Mouse (Mus musculus) limb, embryonic 11.5 days (tissue): ENCODE results near the gene Tbx19. TPM values are rescaled to one million over a fixed set of nuclear protein-coding genes. Genes with fewer than 3 reads are reported as not detected.

Experiments used
- ATAC-seq: fragments of 200-750 bp; cut with Nextera tagmentation; 2 replicates; pipeline ENCODE4 v1.8.0; 2017; ENCODE audit warnings: low read depth; ENCODE audit not compliant: insufficient number of reproducible peaks, low FRiP score, low TSS enrichment
- DNase-seq: peaks from one replicate; pipeline ENCODE4 v3.0.0-alpha.2; 2015; ENCODE audit warnings: low spot score
- H3K27ac ChIP-seq: fragments of 300-500 bp; sonication (generic); replicated peaks from 2 replicates; pipeline ENCODE4 v1.5.1; 2014; ENCODE audit warnings: low read depth, mild to moderate bottlenecking, low read length
- H3K27me3 ChIP-seq: fragments of 300-500 bp; sonication (generic); 2 replicates; pipeline ENCODE4 v1.6.1; 2014; ENCODE audit warnings: mild to moderate bottlenecking, low read length, mixed read lengths; ENCODE audit not compliant: control insufficient read depth, insufficient read depth
- H3K36me3 ChIP-seq: fragments of 300-500 bp; sonication (generic); 2 replicates; pipeline ENCODE4 v1.6.1; 2014; ENCODE audit warnings: mild to moderate bottlenecking, low read length, moderate library complexity, mixed read lengths; ENCODE audit not compliant: control insufficient read depth, insufficient read depth
- H3K4me1 ChIP-seq: fragments of 300-500 bp; sonication (generic); 2 replicates; pipeline ENCODE4 v1.6.1; 2014; ENCODE audit warnings: low read length, mixed read lengths; ENCODE audit not compliant: control insufficient read depth, insufficient read depth
- H3K4me2 ChIP-seq: fragments of 300-500 bp; sonication (generic); 2 replicates; pipeline ENCODE4 v1.6.1; 2014; ENCODE audit warnings: low read depth, mild to moderate bottlenecking, moderate library complexity; ENCODE audit not compliant: severe bottlenecking
- H3K4me3 ChIP-seq: fragments of 300-500 bp; sonication (generic); 2 replicates; pipeline ENCODE4 v1.5.1; 2014; ENCODE audit warnings: low read depth, low read length
- H3K9ac ChIP-seq: fragments of 300-500 bp; sonication (generic); 2 replicates; pipeline ENCODE4 v1.6.1; 2014; ENCODE audit warnings: mild to moderate bottlenecking, low read length
- H3K9me3 ChIP-seq: fragments of 300-500 bp; sonication (generic); 2 replicates; pipeline ENCODE4 v1.6.1; 2016; ENCODE audit warnings: low read length; ENCODE audit not compliant: control insufficient read depth
- WGBS: fragments of 180-500 bp; shearing (Covaris S2); extraction: QIAGEN DNeasy Blood & Tissue Kit; methylation state at CpG from one replicate; pipeline ENCODE4 v1.1.7; 2014; 5-methylcytosine and 5-hydroxymethylcytosine counted together
- polyA plus RNA-seq: library from polyadenylated mRNA; unstranded; fragments of >200 nt; fragmentation: Nextera tagmentation; extraction: Ambion mirVana; gene quantifications from 2 replicates; pipeline ENCODE4 v1.2.1, GENCODE M21; 2014

Gene Tbx19
- polyA plus RNA-seq, 1 experiment from 2014 or later = 0.05 TPM

DNA sequence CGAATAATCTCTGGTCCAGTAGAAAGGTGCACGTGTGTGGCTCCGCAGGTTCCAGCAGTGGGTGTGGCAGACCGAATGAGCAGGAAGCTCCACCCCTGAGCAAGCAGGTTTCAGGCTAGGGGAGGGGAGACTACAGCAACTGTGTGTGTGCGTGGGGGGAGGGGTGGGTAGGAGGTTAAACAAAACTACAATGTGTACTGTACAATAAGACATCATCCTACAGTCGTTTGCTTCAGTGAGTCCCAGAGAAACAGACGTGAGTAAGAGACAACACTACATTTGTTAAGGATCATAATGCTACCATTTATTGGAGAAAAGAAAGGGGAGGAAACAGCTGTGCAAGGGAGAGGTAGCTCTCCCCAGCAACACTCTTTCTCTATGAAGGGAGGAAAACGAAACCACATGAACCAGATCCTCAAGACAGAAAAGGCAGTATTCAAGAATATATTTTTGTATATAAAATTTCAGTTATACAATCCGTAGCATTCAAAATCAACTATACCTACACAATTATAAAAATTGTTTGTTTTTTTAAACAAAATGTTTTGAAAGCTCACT is 13.6 kb upstream of the Tbx19 start:
- Histone ChIP-seq H3K9ac (no peak overlapping the region), H3K4me3 (no peak overlapping the region), H3K36me3 (0 out of 2 replicates have a peak, but pooled peaks cover 3% of the 10 kb centered on the region), H3K4me2 (no peak overlapping the region), H3K4me1 (no peaks in the 10 kb centered on the region), H3K9me3 (no peaks in the 10 kb centered on the region), H3K27ac (no peak overlapping the region), H3K27me3 (no peaks in the 10 kb centered on the region)
- DNase-seq = no peak
- WGBS = 76% methylated on average over 6 of the region's 9 CpGs
- ATAC-seq = no peak

DNA sequence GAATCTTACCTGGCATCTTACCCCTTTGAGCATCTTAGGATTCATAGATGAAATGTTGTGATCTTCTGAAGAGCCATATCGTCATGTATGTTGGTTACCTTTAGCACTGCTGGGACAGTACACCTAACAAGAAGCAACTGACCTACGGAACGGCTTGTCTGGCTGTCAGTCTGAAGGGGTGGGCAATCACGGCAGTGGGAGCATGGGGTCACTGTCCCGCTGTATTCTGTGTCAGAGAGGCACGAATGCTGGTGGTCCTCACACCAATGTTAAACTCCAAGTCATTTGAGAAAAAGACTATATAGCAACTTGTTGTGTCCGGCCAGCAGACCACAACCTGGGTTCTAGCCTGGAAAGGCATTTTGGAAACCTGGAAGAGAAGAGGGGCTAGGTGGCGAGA is 10.7 kb upstream of the Tbx19 start:
- H3K4me3 ChIP-seq = no peak overlapping the region
- no peaks in the 10 kb centered on the region for H3K36me3 ChIP-seq
- no peaks in the 10 kb centered on the region for H3K9me3 ChIP-seq
- H3K4me2 ChIP-seq = no peak overlapping the region
- H3K9ac ChIP-seq = no peak overlapping the region
- WGBS = 89% methylated on average over 7 of the region's 8 CpGs
- no peak for DNase-seq
- no peaks in the 10 kb centered on the region for H3K4me1 ChIP-seq
- ATAC-seq = no peak
- no peaks in the 10 kb centered on the region for H3K27me3 ChIP-seq
- H3K27ac ChIP-seq = no peak overlapping the region

DNA sequence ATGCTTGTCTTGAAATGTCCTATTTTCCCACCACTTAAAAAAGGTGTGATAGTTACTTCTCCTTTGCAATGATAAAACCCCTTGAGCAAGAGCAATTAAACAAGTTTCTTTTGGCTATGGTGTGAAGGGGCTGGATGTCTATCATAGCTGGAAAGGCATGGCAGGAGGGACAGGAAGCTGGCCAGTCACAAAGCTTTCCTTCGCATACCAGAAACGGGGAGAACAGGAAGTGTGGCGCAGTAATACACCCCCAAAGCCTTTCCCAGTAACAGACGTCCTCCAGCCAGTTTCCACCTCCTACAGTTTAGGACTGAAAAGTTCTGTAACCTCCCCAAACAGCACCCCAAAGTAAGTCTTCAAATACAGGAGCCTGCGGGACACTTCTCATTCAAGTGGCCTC is 9.6 kb upstream of the Tbx19 start:
- H3K9me3 ChIP-seq = no peaks in the 10 kb centered on the region
- no peaks in the 10 kb centered on the region for H3K36me3 ChIP-seq
- no peak overlapping the region for H3K9ac ChIP-seq
- DNase-seq (no peak), ATAC-seq (no peak)
- no peaks in the 10 kb centered on the region for H3K4me1 ChIP-seq
- no peak overlapping the region for H3K4me3 ChIP-seq
- H3K4me2 ChIP-seq = no peak overlapping the region
- H3K27me3 ChIP-seq = no peaks in the 10 kb centered on the region
- WGBS = 83% methylated on average over 5 of the region's 5 CpGs
- H3K27ac ChIP-seq = no peak overlapping the region

DNA sequence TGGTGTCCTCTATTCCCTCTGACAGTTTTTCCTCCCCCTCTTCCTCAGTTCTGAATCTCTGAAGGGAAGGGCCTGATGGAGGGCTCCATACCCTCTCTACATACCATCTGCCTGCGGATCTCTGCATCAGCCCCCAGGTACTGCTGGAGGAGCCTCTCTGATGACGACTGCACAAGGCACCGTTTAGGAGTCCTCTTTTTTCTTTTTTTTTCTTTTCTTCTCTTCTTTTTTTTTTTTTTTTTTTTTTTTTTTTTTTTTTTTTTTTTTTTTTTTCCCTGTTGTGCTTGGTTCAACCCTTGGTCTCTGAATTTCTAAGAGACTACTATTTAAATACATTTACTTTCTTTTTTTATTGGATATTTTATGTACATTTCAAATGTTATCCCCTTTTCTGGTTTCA is 8.9 kb upstream of the Tbx19 start:
- DNase-seq = no peak
- 83% methylated on average over 3 of the region's 3 CpGs for WGBS

DNA sequence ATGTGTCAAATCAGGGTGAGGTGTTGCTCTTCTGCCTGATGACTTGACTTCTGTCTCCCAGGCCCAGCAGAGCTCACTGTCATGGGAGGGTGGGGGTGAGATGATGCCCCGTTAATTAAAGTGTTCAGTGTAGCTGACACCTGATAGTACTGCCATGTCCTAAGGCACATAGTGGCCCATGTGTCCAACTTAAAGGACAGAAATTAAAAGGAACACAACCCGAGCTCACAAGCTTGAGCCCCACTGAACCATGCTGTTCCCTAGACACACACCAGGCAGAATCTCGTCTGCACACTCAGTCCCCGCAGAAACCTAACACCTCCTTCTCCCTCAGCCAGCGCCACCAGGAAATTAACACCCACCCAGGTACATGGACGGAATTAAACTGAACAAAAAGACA is 4.3 kb upstream of the Tbx19 start:
- no peak overlapping the region for H3K9ac ChIP-seq
- no peak overlapping the region for H3K4me2 ChIP-seq
- no peaks in the 10 kb centered on the region for H3K4me1 ChIP-seq
- DNase-seq (no peak), ATAC-seq (no peak)
- H3K27me3 ChIP-seq = no peaks in the 10 kb centered on the region
- H3K4me3 ChIP-seq = no peak overlapping the region
- no peaks in the 10 kb centered on the region for H3K36me3 ChIP-seq
- H3K9me3 ChIP-seq = no peaks in the 10 kb centered on the region
- no peak overlapping the region for H3K27ac ChIP-seq
- WGBS = 69% methylated on average over 6 of the region's 6 CpGs

More for the DNA sequence above, 8.9 kb upstream of the Tbx19 start:
- ATAC-seq = no peak
- Histone ChIP-seq H3K36me3 (no peaks in the 10 kb centered on the region), H3K4me1 (no peaks in the 10 kb centered on the region), H3K4me3 (no peak overlapping the region), H3K9me3 (no peaks in the 10 kb centered on the region), H3K27me3 (no peaks in the 10 kb centered on the region), H3K9ac (no peak overlapping the region), H3K4me2 (no peak overlapping the region), H3K27ac (no peak overlapping the region)

DNA sequence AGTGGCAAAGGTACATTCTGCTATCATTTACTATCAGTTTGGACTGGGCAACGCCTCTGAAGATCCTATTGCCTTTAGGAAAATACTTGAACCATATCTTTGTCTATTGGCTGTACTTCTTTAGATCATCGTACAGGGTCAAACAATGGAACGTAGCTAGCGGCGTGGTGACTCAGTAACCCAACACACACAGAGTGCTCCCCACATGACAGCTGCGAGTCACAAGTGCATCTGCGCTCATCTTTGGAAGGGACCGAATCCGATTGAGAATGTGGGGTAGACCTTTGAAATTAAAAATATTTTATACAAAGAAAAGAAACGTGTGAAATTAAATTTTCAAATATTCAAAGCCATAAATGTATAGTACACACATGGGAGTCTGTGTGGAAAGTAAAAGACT is 1.7 kb downstream of the Tbx19 start:
- 86% methylated on average over 10 of the region's 10 CpGs for WGBS
- H3K4me2 ChIP-seq = no peak overlapping the region
- no peak for DNase-seq
- no peaks in the 10 kb centered on the region for H3K36me3 ChIP-seq
- no peaks in the 10 kb centered on the region for H3K27me3 ChIP-seq
- H3K9ac ChIP-seq = no peak overlapping the region
- no peaks in the 10 kb centered on the region for H3K9me3 ChIP-seq
- no peak overlapping the region for H3K27ac ChIP-seq
- no peaks in the 10 kb centered on the region for H3K4me1 ChIP-seq
- no peak for ATAC-seq
- no peak overlapping the region for H3K4me3 ChIP-seq

DNA sequence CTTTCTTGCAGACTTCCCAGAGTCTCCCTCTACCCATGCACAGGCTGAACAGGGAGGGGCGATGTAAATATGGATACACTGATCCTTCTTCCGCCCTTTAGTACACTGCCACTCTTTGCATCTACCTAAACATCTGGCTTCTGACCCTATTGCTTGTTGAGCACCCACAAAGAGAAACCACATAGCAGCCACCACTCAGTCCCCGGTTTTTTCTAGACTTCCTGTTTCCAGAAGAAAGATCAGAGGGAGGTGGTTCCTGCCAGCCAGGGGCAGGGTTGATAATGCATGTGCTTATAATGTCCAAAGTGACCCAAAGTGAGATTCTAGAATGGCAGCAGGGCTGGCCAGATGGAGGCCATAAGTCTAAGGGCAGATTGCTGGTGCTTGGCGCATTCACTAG is 6.4 kb downstream of the Tbx19 start:
- Histone ChIP-seq H3K4me2 (no peak overlapping the region), H3K27me3 (no peaks in the 10 kb centered on the region), H3K9ac (no peak overlapping the region), H3K9me3 (no peaks in the 10 kb centered on the region), H3K27ac (no peak overlapping the region), H3K4me1 (no peaks in the 10 kb centered on the region), H3K4me3 (no peak overlapping the region), H3K36me3 (no peaks in the 10 kb centered on the region)
- ATAC-seq (no peak), DNase-seq (no peak)
- WGBS = 81% methylated on average over 4 of the region's 4 CpGs

DNA sequence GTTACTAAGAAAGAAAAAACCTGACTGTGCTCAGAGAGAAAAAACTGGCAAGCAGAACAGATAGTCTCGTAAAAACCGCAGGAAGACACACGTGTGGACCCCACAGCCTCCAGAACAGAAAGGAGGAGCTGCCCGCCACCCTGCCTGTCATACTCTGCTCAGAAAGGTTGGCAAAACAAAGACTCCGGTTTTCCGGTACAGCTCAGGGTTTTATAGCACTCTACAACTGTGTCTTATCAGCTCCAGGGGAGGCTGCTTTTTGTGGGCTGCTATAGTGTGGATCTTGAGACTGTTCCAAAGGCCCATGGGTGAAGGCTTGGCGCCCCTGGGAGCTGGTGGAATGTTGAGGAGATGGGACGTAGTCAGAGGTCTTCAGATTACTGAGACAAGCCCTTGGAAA is 9.4 kb downstream of the Tbx19 start:
- no peak for DNase-seq
- Histone ChIP-seq H3K4me2 (no peak overlapping the region), H3K36me3 (no peaks in the 10 kb centered on the region), H3K27me3 (no peaks in the 10 kb centered on the region), H3K9ac (no peak overlapping the region), H3K27ac (no peak overlapping the region), H3K4me1 (no peaks in the 10 kb centered on the region), H3K9me3 (no peaks in the 10 kb centered on the region), H3K4me3 (no peak overlapping the region)
- no peak for ATAC-seq
- 75% methylated on average over 8 of the region's 8 CpGs for WGBS

DNA sequence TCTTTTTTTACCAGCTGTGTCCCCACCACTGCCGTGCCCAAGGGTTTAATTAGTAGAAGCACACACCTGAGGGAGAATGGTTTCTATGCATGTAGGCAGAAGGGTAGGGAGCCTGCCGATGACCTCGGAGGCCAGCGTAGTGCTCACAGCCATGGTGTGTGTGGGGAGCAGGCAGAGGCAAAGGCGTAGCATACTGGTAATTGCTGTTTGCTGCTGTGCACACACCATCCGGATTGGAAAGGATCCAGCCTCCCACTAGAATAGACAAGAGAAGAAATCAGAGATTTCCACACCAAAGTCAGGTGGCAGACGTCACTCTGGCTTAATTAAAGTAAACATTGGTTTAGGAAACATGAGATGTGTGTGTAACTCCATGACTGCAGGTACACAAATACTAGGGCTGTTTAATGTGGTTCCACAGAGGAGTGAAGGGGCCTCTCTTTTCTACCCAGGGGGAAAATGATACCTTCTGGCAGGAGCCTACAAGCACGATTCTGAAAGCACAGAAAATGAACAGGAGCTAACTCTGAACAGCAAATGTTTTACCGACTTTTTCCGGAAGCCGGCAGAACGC is 18.1 kb downstream of the Tbx19 start:
- DNase-seq (no peak), ATAC-seq (no peak)
- no peaks in the 10 kb centered on the region for H3K27me3 ChIP-seq
- no peaks in the 10 kb centered on the region for H3K4me1 ChIP-seq
- no peak overlapping the region for H3K4me3 ChIP-seq
- H3K9me3 ChIP-seq = no peaks in the 10 kb centered on the region
- 84% methylated on average over 12 of the region's 12 CpGs for WGBS
- no peak overlapping the region for H3K27ac ChIP-seq
- H3K9ac ChIP-seq = no peak overlapping the region
- H3K4me2 ChIP-seq = no peak overlapping the region
- no peaks in the 10 kb centered on the region for H3K36me3 ChIP-seq
